Mouse (Mus musculus): ENCODE measurements around the gene Msmp.

- TF ChIP-seq CTCF (IDR thresholded peaks at IDR 0.05; ENCODE audit: low read depth, low read length) (no peak), POLR2A (IDR thresholded peaks at IDR 0.05; ENCODE audit: insufficient read depth, low read length) (no peak)
These were observed 21.3 kb downstream of the Msmp start for GRCm38 (mm10) chr4:43562769-43563600.
